Mouse (Mus musculus): ENCODE results near the gene Hras.

DNA sequence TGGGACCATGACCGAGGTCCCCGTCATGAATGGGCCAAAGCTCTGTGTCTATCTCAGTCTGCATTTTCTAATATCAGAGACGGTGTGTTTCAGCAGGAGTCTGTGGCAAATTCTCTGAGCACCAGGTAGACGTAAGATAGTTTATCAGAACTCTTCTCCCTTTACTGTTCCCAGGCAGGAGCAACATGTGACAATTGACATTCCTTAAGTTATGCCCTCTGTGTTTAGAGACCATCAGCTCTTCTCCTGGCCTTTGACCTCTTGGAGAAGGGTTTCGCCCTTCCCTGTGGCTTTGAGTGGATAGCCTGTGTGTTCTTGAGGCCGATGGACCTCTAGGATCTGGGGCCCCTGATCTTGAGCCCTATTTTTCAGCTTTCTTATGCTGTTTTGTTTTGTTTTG, 35.9 kb upstream of the Hras start:
- no peak for TF ChIP-seq CTCF (IDR thresholded peaks at IDR 0.05; ENCODE audit: extremely low read depth, insufficient read depth, insufficient read length, insufficient replicate concordance)
- TF ChIP-seq POLR2A (IDR thresholded peaks at IDR 0.05; ENCODE audit: low read depth, low read length) = no peak
